Mouse (Mus musculus) heart, adult 11 months (tissue): Measurements from ENCODE around the gene Ckap2.
A peak's percentile ranks its signal among the peaks of the same experiment; 100 is the strongest.

Source experiments
- DNase-seq: peaks from one replicate; pipeline ENCODE4 v3.0.0; 2022

Gene Ckap2

DNA sequence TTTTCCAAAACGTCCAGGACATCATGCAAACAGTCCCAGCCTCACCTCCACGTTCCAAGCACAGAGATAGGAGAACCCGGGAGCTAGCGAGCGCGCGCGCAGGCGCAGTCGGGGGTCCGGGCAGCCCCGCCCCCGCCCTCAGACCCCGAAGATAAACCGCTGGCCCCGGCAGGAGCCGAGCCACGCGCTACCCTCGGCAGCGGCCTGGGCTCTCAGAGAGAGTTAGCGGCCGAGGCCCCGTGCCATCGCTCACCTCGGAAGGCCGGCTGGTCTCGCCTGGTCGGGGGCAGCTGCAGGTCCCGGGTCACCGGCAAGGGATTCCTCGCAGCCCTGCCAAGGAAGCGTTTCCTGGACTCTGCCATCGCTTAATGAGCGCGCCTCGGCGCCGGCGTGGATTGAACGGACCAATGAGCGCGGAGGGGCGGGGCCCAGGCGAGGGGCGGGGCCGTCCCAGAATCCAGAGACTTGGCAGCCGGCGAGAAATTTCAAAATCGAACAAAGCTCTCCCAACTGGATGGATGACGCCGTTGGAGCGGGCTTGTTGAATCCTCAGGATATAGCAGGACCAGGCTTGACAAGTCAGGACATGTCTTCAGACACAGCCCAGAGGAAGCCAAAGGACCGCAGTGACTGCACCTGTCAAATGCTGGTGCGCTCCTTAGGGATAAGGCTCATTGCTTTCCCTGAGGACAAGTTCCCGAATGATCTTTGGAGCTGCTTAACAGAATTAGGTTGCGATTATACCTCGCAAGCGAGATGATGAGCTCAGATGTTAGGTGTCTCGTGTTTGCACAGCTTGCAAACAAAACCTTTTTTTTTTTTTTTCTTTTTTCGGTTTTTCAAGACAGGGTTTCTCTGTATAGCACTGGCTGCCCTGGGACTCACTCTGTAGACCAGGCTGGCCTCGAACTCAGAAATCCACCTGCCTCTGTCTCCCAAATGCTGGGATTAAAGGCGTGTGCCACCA is at the start of gene Ckap2:
Gene Ckap2, minus strand, starts transcription at position 389 of the 967 bp plus-strand sequence.
- DNase-seq, result peak; percentile 99

DNA sequence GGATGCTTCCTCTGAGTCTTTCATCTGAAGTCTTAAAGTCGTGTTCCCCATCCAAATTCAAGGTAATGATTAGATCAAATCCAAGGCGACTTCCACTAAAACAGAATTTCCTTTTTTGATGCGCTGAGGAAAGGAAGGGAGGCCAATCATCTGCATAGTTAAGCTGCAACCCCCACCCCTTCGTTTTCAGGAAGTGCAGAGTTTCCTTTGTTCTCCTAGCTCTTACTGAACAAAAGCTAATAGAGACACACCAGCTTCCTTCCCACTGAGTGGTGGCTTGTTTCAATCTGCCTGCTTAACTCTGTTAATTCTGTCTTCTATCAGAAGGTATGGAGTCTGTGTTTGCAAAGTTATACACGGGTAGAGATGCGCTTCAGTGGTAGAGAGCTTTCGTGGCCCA is 43.0 kb upstream of the Ckap2 start:
- peak; percentile 95 for DNase-seq

DNA sequence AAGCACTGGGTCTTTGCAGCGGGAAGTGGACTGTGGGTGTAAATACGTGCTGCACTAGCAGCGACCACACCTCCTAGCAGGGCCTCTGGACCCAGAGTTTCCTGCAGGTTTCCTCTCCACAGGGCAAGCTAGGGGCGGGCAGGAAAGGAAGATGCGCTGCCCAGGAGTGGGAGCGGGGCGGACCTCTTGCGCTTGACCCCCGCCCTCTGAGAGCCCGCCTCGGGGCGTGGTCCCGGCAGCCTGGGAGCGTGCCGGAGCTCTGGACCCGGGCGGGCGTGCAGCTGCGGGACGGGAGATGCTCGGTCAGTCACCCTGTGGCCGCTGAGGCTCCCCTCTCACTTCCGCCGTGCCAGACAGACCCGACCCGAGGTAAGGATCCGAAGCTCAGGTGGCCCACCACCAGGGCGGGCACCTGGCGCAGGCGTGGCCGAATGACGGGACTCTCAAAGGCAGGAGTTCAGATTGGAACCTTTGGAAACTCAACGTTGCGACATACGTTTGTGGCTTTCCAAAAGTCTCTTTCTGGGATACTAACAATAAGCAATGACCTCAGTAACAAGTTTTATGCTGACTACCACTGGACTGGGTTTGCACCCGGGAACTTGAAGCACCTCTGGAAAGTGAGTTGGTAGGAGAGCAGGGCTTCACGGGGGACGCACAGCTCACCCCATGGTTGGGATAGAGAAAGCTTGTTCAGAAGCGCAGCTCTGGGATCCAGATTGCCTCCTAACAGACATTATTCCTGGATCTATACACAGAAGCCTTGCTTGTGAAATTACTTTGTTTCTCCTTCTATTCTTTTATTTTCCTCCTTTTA is 41.6 kb upstream of the Ckap2 start, which contains the start of gene Thsd1:
Gene Thsd1, plus strand, starts transcription at position 253 of the 817 bp plus-strand sequence.
- peak; percentile 99 for DNase-seq

DNA sequence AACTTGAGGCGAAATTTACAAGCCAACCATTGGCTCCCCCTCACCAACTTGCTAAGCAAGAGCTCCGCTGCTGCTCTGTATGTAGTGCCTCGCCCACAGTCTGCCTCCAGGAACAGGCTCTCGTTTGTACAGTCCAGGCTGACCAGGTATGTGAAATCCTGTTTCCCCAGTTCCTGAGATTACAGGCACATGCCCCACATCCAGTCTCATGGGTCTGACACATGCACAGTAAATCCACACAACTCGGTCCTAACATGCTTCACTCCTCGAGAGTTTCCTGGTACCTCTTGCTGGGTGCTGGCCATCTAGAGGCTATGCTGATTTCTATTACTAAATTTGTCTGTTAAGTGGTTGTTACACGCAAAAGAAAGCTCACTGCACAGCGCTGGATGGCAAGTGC is 40.7 kb upstream of the Ckap2 start:
- peak; percentile 79 for DNase-seq

DNA sequence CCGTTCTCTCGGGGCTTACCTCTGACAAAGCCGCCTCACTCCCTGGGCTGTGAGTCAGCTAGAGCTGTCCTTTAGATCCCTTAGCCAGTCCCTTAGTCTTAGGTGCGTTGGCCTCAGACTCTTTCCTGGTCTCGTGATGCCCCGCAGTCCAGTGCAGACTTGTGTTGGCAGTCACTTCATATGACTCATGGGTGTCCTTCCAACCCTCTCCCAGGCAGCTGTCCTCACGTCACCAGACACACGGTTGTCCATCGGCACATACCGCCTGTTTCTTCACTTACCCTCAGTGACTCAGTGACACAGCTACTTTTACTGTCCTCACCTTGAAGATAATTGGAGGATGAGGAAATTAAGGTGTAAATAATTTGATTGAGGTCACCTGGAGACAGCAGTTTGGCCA is 29.2 kb upstream of the Ckap2 start:
- DNase-seq, result peak; percentile 93

DNA sequence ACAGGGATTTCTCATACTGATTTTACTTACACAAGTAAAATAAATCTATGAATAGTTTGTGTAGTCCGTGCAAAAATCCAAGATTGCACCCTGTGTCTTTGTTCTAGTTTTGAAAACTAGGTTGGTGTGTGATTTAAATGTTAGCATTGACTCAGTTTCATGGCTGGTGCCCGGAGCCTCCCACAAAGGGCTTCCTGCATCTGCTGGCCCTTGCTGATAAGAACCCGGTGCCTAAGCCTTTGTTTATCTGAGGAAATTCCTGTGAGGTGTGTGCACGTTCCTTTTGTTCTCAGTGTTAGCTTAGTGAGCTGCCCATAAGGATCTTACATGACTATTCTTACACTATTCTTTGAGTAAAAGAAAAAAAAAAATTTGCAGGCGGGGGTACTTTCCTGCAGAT is 23.4 kb upstream of the Ckap2 start:
- DNase-seq, result peak; percentile 94

DNA sequence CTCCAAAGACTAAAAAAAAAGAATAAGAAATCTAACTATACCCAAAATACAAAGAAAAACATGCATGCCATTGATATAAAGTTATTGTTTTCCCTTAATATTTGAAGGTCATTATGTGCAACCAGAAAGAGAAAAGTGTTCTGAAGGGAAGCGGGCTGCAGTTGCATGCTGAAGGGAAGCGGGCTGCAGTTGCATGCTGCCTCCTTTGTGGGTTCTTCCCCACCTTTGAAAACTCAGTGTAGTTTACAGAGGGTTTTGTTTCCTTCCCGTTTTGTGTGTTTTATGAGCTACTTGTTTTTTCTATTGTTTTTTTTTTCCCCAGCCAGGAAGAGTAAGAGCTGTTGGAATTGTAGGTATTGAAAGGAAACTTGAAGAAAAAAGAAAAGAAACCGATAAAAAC is 21.9 kb upstream of the Ckap2 start:
- peak; percentile 28 for DNase-seq

DNA sequence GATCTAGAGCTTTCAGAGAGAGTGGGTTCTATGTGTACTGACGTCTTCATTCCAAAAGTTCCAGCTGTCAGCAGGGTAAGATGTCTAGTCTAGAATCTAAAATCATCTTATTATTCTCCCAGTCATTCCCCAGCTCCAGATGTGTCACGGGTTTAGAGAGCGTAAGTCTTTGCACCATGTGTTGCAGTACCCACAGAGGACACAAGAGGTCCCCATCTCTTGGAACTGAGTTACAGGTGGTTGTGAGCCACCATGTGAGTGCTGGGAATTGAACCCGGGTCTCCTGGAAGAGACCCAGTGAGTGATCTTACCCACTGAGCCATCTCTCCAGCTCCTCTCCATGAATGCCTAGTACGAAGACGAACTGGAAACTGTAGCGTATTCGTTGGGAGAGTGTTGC is 13.9 kb upstream of the Ckap2 start:
- peak; percentile 41 for DNase-seq

DNA sequence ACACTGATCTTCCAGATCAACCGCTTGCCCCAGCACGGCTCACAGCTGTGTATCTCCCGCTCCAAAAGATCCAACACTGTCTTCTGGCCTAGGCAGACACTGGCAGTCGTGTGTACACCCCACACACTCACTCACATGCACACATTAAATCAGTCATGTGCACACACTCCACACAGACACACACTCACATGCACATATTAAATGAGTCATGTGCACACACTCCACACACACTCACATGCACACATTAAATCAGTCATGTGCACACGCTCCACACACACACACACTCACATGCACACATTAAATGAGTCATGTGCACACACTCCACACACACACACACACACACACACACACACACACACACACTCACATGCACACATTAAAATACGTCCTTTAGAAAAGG is 12.3 kb upstream of the Ckap2 start:
- DNase-seq, result peak; percentile 55

DNA sequence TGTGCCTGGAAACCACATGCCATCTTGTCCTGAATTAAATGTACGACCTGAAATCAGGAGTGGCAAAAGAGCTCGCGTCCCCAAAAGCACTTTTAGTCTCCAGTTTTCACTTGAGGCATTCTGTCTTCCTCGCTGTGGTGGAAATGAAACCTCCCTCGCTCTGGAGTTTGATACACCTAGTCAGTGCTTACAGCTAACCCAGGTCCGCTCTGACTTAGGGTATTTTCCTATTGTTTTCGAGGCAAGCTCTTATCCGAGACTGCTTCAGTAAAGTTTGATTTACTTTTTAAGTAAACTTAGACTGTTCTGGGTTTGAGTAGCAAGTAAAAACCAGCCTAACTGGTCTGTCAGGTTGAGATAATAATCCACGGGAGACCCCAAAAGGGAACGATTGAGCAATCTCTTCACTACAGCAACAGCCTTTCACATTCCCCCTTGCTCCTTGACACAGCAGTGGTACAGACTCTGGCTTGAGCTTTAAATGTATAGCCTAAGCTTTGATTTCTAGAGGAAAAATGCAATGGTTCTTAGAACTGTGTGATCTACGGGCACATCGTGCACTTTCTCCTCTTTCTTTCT is 7.9 kb upstream of the Ckap2 start:
- DNase-seq, result no peak

DNA sequence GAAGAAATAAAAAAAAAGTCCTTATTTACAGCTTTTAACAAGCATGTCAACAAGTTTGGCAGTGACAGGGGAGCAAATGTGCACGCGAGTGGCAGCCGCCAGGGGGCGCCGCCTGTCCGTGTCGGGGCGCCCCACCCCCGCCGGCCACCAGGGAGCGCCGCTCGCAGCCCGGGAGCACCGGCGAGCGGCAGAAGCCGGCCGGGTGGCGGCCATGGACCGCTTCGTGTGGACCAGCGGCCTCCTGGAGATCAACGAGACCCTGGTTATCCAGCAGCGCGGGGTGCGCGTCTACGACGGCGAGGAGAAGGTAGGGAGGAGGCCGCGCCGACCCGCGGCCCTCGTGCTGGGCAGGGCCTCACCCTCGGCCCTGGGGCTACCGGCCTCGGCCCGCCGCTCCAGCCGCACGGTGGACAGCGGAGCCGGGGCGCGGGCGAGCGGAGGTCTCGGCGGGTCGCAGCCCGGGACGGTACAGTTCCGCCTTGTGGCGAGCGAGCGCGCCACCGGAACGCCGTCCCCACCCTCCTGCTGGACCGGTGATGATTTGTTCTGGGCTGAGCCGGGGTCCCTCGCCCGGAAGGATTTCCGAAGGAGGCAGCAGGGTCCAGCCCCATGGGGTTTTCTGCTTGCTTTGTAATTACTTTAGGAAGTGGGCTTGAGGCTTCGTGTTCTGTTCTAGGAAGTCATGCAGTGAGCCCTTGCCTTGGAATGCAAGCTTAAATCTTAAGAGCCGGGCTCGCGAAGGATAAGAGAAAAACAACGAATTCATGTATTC is 7.2 kb upstream of the Ckap2 start, which contains the start of gene Vps36:
Gene Vps36, plus strand, starts transcription at position 150 of the 772 bp plus-strand sequence.
- peak; percentile 99 for DNase-seq

DNA sequence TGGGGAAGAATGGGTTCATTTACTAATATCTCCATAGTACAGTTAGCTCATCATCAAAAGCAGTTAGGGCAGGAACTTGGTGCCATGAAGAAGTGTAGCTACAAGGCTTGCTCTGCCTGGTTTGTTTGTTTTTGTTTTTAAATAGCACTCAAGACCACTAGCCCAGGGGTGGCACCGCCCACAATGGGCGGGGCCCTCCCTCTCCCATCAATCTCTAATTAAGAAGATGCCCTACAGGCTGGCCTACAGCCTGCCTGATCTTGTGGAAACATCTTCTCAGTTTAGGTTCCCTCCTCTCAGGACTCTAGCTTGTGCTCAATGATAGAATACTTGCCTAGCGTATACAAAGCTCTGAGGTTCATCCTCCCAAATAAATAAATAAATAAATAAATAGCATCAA is 735 bp downstream of the Ckap2 start:
- DNase-seq, result no peak

DNA sequence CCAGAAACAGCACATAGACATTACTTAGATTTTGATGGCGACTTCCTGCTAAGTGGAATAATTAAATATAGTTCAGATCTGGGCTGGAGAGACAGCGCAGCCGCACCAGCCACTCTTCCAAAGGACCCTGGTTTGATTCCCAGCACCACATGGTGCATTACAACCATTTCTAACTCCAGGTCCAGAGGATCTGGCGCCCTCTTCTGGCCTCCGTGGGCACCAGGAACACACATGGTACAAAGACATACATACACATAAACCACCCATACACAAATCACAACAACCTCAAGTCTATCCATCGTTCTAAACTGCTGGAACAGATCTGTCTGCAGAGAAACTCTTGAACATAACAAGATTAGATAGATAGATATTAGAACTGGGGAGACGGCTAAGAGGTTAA is 9.7 kb downstream of the Ckap2 start:
- DNase-seq, result peak; percentile 49

DNA sequence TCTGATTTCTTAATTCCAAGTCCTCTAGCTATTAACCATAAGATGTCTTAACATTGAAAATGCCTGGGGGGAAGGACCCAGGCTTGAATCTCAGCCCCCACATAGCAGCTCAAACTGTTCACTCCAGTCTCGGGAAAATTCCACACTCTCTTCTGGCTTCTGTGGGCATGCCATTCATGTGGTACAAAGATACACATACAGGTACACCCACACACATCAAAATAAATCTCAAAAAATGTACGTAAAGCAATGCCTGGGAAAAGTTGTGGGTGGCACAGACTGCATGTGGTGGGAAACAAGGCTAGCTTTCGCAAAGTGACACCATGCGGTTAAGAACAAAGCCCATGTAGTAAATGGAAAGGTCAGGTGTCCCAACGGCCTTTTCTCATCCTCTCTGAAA is 16.5 kb downstream of the Ckap2 start:
- DNase-seq, result no peak

DNA sequence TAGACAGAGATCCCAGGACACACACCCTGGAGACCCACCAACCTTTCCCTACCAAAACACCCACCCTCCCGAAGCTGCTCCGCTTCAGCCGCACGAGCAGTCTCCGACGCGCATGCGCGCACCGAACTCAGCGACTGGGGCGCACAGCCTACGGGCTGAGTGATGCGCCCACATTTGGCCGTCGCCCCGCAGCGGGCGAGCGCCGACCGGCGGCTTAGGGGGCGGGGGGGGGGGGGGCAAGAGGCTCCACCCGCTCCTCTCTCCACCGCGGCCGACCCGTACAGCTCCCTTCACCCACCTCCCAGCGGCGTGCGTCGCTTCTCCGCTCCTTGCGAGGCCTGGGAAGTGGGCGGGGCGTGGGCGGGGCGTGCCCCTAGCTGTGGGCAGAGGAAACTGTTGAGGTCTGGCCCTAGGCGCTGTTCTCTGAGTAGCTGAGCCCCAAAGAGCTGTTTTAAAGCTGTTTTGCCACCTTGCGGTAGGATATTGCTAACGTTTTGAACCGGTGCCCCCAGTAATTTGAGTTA is 19.5 kb downstream of the Ckap2 start, which contains the start of gene Nek3:
Gene Nek3, minus strand, starts transcription at position 356 of the 524 bp plus-strand sequence.
- DNase-seq, result peak; percentile 99

DNA sequence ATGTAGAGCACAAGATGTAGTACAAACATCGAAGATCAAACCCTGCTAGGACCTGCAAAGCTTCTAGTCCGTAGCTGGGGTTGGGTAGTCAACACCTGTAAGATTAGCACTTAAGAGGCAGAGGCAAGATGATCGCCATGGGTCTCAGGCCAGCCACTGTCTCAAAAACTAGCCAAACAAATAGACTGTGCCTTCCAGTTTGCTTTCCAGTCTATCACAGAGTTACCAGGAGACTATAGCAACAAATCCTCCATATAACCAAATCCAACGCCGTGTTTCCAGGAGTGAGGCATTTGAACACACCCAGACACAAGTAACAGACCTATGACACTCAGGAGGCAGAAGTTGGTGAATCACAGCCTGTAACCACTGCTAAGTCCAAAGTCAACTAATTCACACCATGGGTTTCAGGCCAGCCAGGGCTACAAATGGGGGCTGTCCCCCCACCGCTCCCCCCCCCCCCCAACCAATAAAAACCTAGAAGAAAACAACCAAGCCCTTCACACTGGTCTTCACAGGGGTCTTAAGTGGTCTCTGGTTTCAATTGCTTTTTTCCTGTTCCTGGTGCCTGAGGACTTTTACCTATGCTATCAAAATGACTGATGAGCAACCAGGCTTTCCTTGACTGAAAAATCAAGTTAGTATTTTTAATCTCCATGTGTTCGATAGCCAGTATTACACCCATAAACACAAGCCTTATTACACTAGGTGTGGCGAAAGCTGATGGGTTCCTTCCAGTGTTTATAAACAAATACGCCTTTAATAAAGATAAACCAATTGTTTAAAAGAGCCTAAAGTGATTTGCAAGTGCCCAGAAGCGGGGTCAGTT is 20.2 kb downstream of the Ckap2 start:
- DNase-seq, result peak; percentile 63

DNA sequence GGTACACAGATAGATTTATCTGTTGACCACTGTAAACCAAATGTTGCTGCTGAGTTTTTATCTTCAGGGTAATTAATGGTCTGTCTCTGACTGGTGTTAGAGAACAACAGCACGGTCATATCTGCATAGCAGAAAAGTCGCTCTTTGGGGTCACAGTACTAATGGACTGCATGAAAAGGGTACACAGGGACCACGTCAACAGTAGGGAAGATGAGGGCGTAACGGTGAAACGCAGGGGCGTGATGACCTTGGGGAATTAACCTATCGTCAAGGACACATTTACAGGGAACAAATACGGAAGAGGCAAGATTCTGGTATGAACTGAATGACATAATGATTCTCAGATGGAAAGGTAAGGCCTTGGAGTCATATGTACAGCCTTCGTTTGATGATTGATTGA is 21.2 kb downstream of the Ckap2 start:
- DNase-seq, result peak; percentile 64

DNA sequence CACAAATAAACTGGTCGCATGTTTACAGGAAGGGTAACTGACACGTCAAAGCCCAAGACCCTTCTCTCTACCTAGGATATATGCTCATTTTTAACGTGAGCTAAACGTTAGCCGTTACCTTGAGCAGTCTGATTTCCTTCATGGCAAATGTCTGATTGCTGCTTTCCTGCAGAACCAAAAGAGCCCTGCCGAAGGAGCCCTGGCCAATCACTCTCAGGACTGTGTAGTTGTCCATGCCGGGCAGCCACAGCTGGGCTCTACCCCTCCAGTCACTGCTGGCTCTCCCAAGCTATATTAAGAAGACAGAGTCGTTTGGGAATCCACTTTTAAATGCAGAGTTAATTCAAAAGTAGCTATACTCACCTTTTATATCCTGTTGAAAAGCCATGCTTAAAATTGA is 23.4 kb downstream of the Ckap2 start:
- peak; percentile 70 for DNase-seq

DNA sequence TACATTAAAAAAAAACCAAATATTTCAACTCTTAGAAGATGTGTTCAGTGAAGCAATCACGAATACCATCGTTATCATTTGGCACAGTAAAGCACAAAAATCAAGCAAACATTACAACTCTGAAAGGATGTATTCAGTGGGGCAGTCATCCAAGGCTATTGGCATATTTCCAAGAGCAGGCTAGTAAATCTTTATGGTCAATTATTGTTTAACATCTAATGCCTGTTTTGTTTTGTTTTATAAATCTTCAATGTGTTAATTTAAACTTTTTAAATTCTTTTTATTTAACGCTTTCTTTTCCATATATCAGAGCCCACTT is 35.3 kb downstream of the Ckap2 start:
- DNase-seq, result peak; percentile 4

DNA sequence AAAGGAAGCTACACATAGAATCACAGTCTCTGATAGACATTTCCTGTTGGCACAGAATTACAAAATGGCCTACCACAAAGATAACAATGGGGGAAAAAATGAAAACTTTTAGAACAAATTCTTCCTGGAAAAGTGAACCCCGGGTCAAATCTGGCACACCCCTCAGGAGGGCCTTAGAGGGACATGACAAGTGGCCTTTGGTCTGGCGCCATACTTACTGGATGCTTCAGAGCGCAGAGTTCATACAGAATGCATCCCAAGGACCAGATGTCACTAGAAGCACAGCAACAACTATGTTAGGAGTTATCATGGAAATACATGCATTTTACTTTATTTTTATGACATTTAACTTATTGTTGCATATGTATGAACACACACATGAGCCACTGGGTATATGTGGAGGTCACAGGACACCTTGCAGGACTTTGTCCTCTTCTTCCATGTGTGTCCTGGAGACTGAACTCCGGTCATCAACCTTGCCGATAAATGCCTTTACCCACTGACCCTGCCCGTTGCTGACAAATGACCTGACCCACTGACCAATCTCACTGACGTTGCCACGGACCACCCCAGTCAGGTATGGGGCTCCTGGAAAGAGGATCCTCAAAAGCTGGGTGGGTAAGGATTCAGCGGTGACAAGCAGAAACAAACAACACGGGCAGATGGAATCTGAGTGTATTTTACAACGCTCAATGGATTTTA is 35.8 kb downstream of the Ckap2 start:
- peak; percentile 46 for DNase-seq

DNA sequence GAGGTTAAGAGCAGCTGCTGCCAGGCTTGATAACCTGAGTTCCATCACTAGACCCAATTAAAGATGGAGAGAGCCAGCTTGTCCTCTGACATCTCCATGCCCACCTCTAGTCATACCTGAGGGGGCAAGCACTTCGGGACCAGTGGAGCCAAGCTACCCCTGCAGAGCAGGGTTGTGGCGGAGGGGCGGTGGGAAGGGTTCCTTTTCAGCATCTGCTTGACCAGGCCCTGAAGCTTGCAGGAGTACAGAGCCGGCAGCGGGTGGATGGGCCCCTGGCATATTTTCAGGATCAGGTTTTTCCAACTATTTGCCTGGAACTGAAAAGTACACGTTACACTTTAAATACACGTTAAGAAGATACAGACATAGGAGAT is 37.3 kb downstream of the Ckap2 start:
- peak; percentile 75 for DNase-seq
